Mouse (Mus musculus) C3H10T1/2 (cell line): ENCODE measurements around the gene Wdcp. TPM values are rescaled to one million over a fixed set of nuclear protein-coding genes. Genes with fewer than 3 reads are reported as not detected.

Experiments
- polyA plus RNA-seq, 2 experiments: library from polyadenylated mRNA; unstranded; fragments of >200 nt; fragmentation: generic; extraction: Trizol; gene quantifications; one replicate each; pipeline ENCODE4 v1.2.1; 2012; ENCODE audit warnings: missing spikeins in 2 of 2

Wdcp gene
- 1 to 10 TPM; 2.8 to 4.4 TPM for polyA plus RNA-seq

GRCm38 (mm10) chr12:4842890-4843597, at the start of gene Wdcp:
Wdcp (plus strand) TSS chr12:4843303.

GRCm38 (mm10) chr12:4817361-4818101, 25.6 kb upstream of the Wdcp start, which contains the start of gene Sf3b6:
Sf3b6 (plus strand) TSS chr12:4817544.

GRCm38 (mm10) chr12:4841392-4841887, 1.7 kb upstream of the Wdcp start, which contains the start of gene Fkbp1b:
Fkbp1b (minus strand) TSS chr12:4841591.

GRCm38 (mm10) chr12:4874161-4874927, 31.2 kb downstream of the Wdcp start, which contains the start of gene Mfsd2b:
Mfsd2b (minus strand) TSS chr12:4874359.

GRCm38 (mm10) chr12:4906951-4907906, 64.1 kb downstream of the Wdcp start, which contains the start of gene Ubxn2a:
Ubxn2a (minus strand) TSS chr12:4907705.

Other genes starting within 250 kb of the Wdcp start
- gene Fam228a, start 104.9 kb upstream of the Wdcp start, polyA plus RNA-seq, result not detected
- under 1 TPM in 1 of 2 experiments, not detected in 1; 0.24 TPM for gene Pfn4, start 74.3 kb upstream of the Wdcp start, polyA plus RNA-seq
- under 1 TPM; 0.07 to 0.08 TPM for gene Fam228b, start 74.0 kb upstream of the Wdcp start, polyA plus RNA-seq
- gene Sf3b6, start 25.8 kb upstream of the Wdcp start, polyA plus RNA-seq, result 10 to 100 TPM; 22.3 to 87.4 TPM
- 1 to 10 TPM; 1.8 to 9.8 TPM for gene Fkbp1b, start 1.7 kb upstream of the Wdcp start, polyA plus RNA-seq
- gene Mfsd2b, start 31.1 kb downstream of the Wdcp start, polyA plus RNA-seq, result under 1 TPM; 0.02 to 0.14 TPM
- gene Ubxn2a, start 64.4 kb downstream of the Wdcp start, polyA plus RNA-seq, result 1 to 10 TPM in 1 of 2 experiments, under 1 TPM in 1; 0.47 to 1.4 TPM
- 1 to 10 TPM in 1 of 2 experiments, under 1 TPM in 1; 0.14 to 1.1 TPM for gene Atad2b, start 74.0 kb downstream of the Wdcp start, polyA plus RNA-seq